Mouse (Mus musculus) liver, embryonic 14.5 days (tissue): ENCODE measurements at regions not wholly inside any gene's neighbourhood (a gene's known extent, or its start where the extent isn't known, plus 50 kb on each side); places are given as distances from the start of the nearest gene placed in this dataset.
A peak's percentile ranks its signal among the peaks of the same experiment; 100 is the strongest.

Source experiments
- ATAC-seq: fragments of 200-750 bp; cut with Nextera tagmentation; 2 replicates; pipeline ENCODE4 v1.8.0; 2017; ENCODE audit warnings: moderate number of reproducible peaks, mild to moderate bottlenecking, moderate library complexity; ENCODE audit not compliant: insufficient read depth
- DNase-seq, 3 experiments: peaks; one replicate each; pipeline ENCODE4 v3.0.0-alpha.2; 2012 to 2013; ENCODE audit warnings: low read depth in 3 of 3, low spot score in 3 of 3
- H3K27ac ChIP-seq: fragments of 300-500 bp; sonication (generic); 2 replicates; pipeline ENCODE4 v1.5.1; 2014; ENCODE audit warnings: moderate library complexity, mild to moderate bottlenecking, control low read depth, inconsistent platforms
- H3K27me3 ChIP-seq: fragments of 300-500 bp; sonication (generic); 2 replicates; pipeline ENCODE4 v1.6.1; 2014; ENCODE audit warnings: mild to moderate bottlenecking, low read length, moderate library complexity; ENCODE audit not compliant: control insufficient read depth, insufficient read depth
- H3K36me3 ChIP-seq: fragments of 300-500 bp; sonication (generic); replicated peaks from 2 replicates; pipeline ENCODE4 v1.6.1; 2014; ENCODE audit warnings: low read depth; ENCODE audit not compliant: control insufficient read depth, insufficient read depth
- H3K4me1 ChIP-seq, 2 experiments: fragments of 200-500 bp in 1 of 2; fragments of 300-500 bp in 1 of 2; sonication (generic) in 1 of 2; replicated peaks; 2 replicates each; pipeline ENCODE4 v1.6.1; 2012 to 2014; ENCODE audit warnings: antibody characterized with exemption in 1 of 2, inconsistent platforms in 1 of 2, low read length in 1 of 2; ENCODE audit not compliant: control insufficient read depth in 2 of 2, insufficient read depth in 2 of 2
- H3K4me2 ChIP-seq: fragments of 300-500 bp; sonication (generic); 2 replicates; pipeline ENCODE4 v1.6.1; 2014; ENCODE audit warnings: low read depth, mild to moderate bottlenecking, control low read depth, moderate library complexity
- H3K4me3 ChIP-seq, 2 experiments: fragments of 200-500 bp in 1 of 2; fragments of 300-500 bp in 1 of 2; sonication (generic) in 1 of 2; 2 replicates each; pipeline ENCODE4 v1.5.1; 2012 to 2014; ENCODE audit warnings: low read depth in 2 of 2, low read length in 2 of 2, mild to moderate bottlenecking in 2 of 2, control low read depth in 1 of 2, inconsistent platforms in 1 of 2, moderate library complexity in 1 of 2; ENCODE audit not compliant: insufficient read depth in 1 of 2
- H3K9ac ChIP-seq: fragments of 300-500 bp; sonication (generic); replicated peaks from 2 replicates; pipeline ENCODE4 v1.6.1; 2014; ENCODE audit warnings: mild to moderate bottlenecking, control low read depth, moderate library complexity
- H3K9me3 ChIP-seq: fragments of 300-500 bp; sonication (generic); 2 replicates; pipeline ENCODE4 v1.6.1; 2016; ENCODE audit warnings: low read length, mixed read lengths; ENCODE audit not compliant: control insufficient read depth
- CTCF ChIP-seq: IDR thresholded peaks from 2 replicates; pipeline ENCODE4 v1.5.1; 2016; ENCODE audit warnings: antibody characterized with exemption, low read depth, control low read depth
- EP300 ChIP-seq: IDR thresholded peaks from 2 replicates; pipeline ENCODE4 v1.6.1; 2016; ENCODE audit warnings: antibody characterized with exemption, low read depth
- WGBS: fragments of 180-500 bp; shearing (Covaris S2); extraction: QIAGEN DNeasy Blood & Tissue Kit; methylation state at CpG from one replicate; pipeline ENCODE4 v1.1.7; 2014; ENCODE audit not compliant: insufficient replicate concordance; 5-methylcytosine and 5-hydroxymethylcytosine counted together

DNA sequence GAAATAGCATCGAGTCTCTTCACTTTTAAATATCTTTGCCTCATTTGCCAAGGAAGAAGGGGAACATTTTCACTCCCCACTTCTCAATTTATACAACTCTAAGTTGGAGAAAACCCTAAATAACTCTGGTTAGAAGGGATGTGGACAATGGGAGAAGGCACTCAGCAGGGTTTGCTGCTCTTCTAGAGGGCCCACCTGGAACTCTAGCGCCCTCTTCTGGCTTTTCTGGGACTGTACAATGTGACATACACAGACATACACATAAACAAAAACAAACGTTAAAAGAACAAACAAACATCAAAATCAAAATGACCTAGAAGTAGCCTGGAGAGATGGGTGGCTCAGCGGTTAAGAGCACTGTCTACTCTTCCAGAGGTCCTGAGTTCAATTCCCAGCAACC, 103.0 kb downstream of the Tpra1 start:
- peak in 1 of 3 experiments; percentile 6 for DNase-seq
- Histone ChIP-seq H3K36me3 (no peaks in the 10 kb centered on the region), H3K9ac (no peak overlapping the region), H3K4me3 (no peak overlapping the region), H3K4me1 (no peaks in the 10 kb centered on the region), H3K9me3 (no peaks in the 10 kb centered on the region), H3K27ac (no peak overlapping the region), H3K27me3 (peaks cover 3% of the 10 kb centered on the region; the same call in 1 of the 2 replicates), H3K4me2 (no peak overlapping the region)
- ATAC-seq: no peak
- no peak for TF ChIP-seq EP300
- peak; percentile 42 for TF ChIP-seq CTCF
- WGBS: 27% methylated on average over 4 of the region's 4 CpGs

DNA sequence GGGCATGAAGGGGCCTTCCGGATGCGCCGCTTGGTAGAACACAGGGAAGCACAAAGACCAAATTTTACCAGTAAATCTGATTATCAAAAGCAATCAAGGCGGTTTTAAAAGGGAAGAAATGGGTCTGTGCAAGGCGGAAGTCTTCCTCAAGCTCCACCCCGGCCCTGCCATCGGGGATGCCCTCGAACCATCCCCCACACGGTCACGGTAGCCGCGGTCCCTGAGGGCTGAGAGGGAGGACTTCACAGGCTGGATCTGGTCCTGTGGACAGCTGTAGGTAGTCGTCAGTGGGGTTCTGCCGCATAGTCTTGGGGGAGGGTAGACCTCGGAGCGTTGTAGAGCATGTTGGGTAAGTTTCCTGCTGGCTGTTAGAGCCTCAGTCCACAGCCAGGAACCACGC, 104.9 kb downstream of the Tpra1 start:
- Histone ChIP-seq H3K9me3 (no peaks in the 10 kb centered on the region), H3K9ac (no peak overlapping the region), H3K4me2 (no peak overlapping the region), H3K27me3 (peaks cover 3% of the 10 kb centered on the region; the same call in 1 of the 2 replicates), H3K27ac (no peak overlapping the region), H3K4me1 (no peaks in the 10 kb centered on the region), H3K4me3 (no peak overlapping the region), H3K36me3 (no peaks in the 10 kb centered on the region)
- no peak for TF ChIP-seq EP300
- TF ChIP-seq CTCF: no peak
- WGBS: 31% methylated on average over 17 of the region's 17 CpGs
- no peak for ATAC-seq
- DNase-seq: no peak

DNA sequence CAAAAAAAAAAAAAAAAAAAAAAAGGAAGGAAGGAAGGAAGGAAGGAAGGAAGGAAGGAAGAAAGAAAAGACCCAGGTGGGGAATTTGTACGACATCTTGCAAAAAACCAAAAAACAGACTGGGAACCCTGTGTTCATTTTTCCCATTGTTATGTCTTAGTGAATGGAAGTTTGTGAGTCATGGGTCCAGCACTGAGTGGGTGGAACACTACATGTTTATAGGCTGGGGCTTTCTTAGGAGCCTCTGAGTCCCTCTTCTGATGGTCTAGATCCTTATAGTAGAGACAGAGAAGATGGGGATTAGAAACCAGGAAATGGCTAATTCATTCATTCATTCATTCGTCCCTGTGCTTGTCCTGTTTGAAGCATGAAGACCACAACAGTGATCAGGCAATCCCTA, 105.5 kb downstream of the Tpra1 start:
- Histone ChIP-seq H3K27ac (no peak overlapping the region), H3K4me3 (no peak overlapping the region), H3K27me3 (peaks cover 3% of the 10 kb centered on the region; the same call in 1 of the 2 replicates), H3K36me3 (no peaks in the 10 kb centered on the region), H3K9ac (no peak overlapping the region), H3K4me1 (no peaks in the 10 kb centered on the region), H3K4me2 (no peak overlapping the region), H3K9me3 (no peaks in the 10 kb centered on the region)
- no peak for TF ChIP-seq EP300
- TF ChIP-seq CTCF: no peak
- ATAC-seq: no peak
- WGBS: 48% methylated on average over 2 of the region's 2 CpGs
- no peak for DNase-seq

DNA sequence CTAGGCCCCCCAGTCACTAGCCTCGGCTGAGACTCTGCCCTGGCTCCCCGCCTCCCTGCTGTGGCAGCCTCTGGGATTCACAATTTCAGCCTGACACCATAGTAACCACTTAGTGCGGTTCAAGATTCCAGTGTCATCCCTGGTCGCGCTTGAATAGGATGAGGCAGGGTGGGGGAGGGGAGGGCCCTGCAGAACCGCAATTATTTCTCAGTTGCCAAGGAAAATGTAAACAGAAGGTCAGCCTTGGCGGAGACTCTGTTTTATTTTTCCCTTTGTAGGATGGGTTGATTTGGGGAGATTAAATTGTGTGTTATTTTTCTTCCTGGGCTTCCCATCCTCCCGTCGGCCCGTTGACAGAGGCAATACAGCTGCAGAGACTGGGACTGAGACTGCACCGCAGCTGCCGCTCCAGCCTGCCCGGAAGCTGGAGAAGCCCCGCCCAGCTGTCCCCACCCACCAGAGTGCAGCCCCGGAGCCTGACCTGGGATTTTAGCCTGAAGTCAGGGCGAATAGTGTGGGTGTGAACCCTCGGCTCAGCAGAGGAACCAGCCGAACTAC, 106.6 kb downstream of the Tpra1 start:
- H3K36me3 ChIP-seq: no peaks in the 10 kb centered on the region
- no peak overlapping the region for H3K27ac ChIP-seq
- ATAC-seq (no peak), DNase-seq (no peak)
- H3K9ac ChIP-seq: no peak overlapping the region
- peaks cover 3% of the 10 kb centered on the region; the same call in 1 of the 2 replicates for H3K27me3 ChIP-seq
- no peak for TF ChIP-seq EP300
- TF ChIP-seq CTCF: no peak
- no peak overlapping the region for H3K4me3 ChIP-seq
- H3K9me3 ChIP-seq: no peaks in the 10 kb centered on the region
- WGBS: 4% methylated on average over 18 of the region's 18 CpGs
- H3K4me1 ChIP-seq: no peaks in the 10 kb centered on the region
- peak overlapping the region; percentile 48 for H3K4me2 ChIP-seq

DNA sequence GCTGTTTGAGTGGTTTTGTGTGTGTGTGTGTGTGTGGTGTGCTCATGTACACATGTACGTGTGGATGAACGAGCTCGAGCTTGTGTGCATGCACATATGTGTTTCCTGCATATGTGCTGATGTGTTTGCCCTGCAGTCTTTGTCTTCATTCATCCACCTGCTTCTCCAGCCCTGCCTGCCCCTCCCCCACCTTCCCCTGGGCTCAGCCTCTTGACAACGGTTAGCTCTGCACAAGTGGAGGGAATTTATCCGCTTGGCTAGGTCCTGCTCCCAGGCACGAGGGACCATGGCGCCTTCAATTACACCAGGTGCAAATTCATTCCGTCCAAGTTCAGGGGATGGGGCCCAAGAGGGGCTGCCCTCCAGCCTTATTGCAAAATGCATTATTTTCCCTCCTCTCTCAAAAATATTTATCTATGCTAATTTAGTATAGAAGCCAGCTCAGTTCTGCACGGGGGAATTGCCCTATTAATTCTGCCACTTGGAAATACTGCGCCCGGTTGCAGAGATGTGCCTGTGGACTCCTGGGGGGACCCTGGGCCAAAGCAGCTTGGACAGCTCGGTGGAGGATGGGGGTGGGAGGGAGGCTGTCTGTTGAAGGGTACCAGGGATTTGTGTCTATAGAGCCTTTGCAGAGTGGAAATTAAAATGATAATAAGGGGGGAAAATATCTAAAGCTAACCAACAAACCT, 111.1 kb downstream of the Tpra1 start:
- WGBS: 55% methylated on average over 12 of the region's 12 CpGs

More for the DNA sequence above, 111.1 kb downstream of the Tpra1 start:
- no peaks in the 10 kb centered on the region for H3K4me1 ChIP-seq
- DNase-seq (no peak), ATAC-seq (no peak)
- H3K36me3 ChIP-seq: no peaks in the 10 kb centered on the region
- H3K9me3 ChIP-seq: no peaks in the 10 kb centered on the region
- H3K4me3 ChIP-seq: no peak overlapping the region
- H3K27ac ChIP-seq: no peak overlapping the region
- H3K27me3 ChIP-seq: peaks cover 3% of the 10 kb centered on the region; the same call in 1 of the 2 replicates
- H3K9ac ChIP-seq: no peak overlapping the region
- TF ChIP-seq EP300 (no peak), CTCF (no peak)
- no peak overlapping the region for H3K4me2 ChIP-seq
